Mouse (Mus musculus) brain, embryonic 14.5 days (tissue): ENCODE measurements around the gene Pou6f1.

ENCODE experiments used
- CTCF ChIP-seq: fragments of 200-500 bp; IDR thresholded peaks from 2 replicates; pipeline ENCODE4 v1.5.1; 2012; ENCODE audit warnings: inconsistent platforms, mild to moderate bottlenecking, moderate library complexity, borderline replicate concordance; ENCODE audit not compliant: insufficient read depth, insufficient read length; ENCODE audit errors: extremely low read depth
- POLR2A ChIP-seq: fragments of 200-500 bp; IDR thresholded peaks from 2 replicates; pipeline ENCODE4 v1.6.1; 2012; ENCODE audit warnings: mild to moderate bottlenecking, inconsistent platforms, borderline replicate concordance; ENCODE audit not compliant: poor library complexity, insufficient read depth, insufficient read length, severe bottlenecking; ENCODE audit errors: extremely low read depth

DNA sequence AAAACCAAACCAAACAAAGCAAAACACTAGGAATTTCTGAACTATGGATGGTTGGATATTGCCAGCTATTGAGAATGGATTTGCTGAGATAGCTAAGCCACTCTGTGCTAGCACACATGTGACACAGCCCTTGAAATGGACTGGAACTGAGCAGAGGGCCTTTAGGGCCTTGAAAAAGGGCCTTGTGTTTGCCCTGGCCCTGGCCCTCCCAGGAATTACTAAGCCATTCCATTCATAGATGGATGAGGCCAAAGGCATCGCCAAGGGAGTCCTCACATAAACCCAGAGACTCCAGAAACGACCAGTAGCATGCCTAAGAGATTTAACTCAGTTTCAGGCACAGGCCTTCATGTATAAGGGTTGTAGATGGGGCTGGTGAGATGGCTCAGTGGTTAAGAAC is 33.3 kb downstream of the Pou6f1 start:
- TF ChIP-seq CTCF, result no peak
- TF ChIP-seq POLR2A, result no peak
